Mouse (Mus musculus) bone marrow macrophage, adult 2 months (primary cell): Measurements from ENCODE around the gene Syngr2. TPM values are rescaled to one million over a fixed set of nuclear protein-coding genes. Genes with fewer than 3 reads are reported as not detected.
A peak's percentile ranks its signal among the peaks of the same experiment; 100 is the strongest.

ENCODE experiments used
- H3K27ac ChIP-seq: 2 replicates; pipeline ENCODE4 v1.5.1; 2012; ENCODE audit warnings: low read depth, low read length; ENCODE audit not compliant: insufficient read depth
- H3K4me1 ChIP-seq: 2 replicates; pipeline ENCODE4 v1.6.1; 2012; ENCODE audit warnings: low read length; ENCODE audit not compliant: control insufficient read depth, insufficient read depth
- H3K4me3 ChIP-seq: 2 replicates; pipeline ENCODE4 v1.5.1; 2012; ENCODE audit warnings: mild to moderate bottlenecking, low read length, moderate library complexity; ENCODE audit not compliant: insufficient read depth
- CTCF ChIP-seq: IDR thresholded peaks from 2 replicates; pipeline ENCODE4 v1.5.1; 2012; ENCODE audit warnings: low read depth, mild to moderate bottlenecking, low read length, moderate library complexity
- POLR2A ChIP-seq: IDR thresholded peaks from 2 replicates; pipeline ENCODE4 v1.6.1; 2012; ENCODE audit warnings: mild to moderate bottlenecking, low read depth, low read length, borderline replicate concordance
- polyA plus RNA-seq: library from polyadenylated mRNA; stranded (reverse); fragments of >200 nt; gene quantifications from 2 replicates; pipeline ENCODE4 v1.2.4, GENCODE M21; 2012; ENCODE audit not compliant: missing spikeins, insufficient read depth, insufficient read length

The Syngr2 gene
- polyA plus RNA-seq, 1 experiment, result 189 TPM

DNA sequence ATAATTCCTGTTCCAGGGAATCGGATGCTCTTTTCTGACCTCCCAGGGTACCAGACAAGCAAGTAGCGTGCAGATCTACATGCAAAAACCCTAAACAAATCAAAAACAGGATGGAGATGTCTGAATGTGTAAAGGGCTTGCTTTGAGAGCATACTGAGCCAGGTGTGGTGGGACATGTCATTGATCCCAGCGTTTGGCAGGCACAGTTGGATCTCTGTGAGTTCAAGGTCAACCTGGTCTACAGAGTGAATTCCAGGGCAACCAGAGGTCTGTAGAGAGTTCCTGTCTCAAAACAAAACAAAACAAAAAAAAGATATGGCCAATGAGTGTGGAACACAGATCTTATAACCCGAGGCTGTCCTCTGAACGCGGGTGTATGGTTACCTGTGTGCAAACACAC lies 13.9 kb downstream of the Syngr2 start:
- Histone ChIP-seq H3K4me3 (no peak overlapping the region), H3K4me1 (peaks cover 38% of the 10 kb centered on the region), H3K27ac (no peak overlapping the region)
- TF ChIP-seq CTCF, result no peak
- TF ChIP-seq POLR2A, result no peak

DNA sequence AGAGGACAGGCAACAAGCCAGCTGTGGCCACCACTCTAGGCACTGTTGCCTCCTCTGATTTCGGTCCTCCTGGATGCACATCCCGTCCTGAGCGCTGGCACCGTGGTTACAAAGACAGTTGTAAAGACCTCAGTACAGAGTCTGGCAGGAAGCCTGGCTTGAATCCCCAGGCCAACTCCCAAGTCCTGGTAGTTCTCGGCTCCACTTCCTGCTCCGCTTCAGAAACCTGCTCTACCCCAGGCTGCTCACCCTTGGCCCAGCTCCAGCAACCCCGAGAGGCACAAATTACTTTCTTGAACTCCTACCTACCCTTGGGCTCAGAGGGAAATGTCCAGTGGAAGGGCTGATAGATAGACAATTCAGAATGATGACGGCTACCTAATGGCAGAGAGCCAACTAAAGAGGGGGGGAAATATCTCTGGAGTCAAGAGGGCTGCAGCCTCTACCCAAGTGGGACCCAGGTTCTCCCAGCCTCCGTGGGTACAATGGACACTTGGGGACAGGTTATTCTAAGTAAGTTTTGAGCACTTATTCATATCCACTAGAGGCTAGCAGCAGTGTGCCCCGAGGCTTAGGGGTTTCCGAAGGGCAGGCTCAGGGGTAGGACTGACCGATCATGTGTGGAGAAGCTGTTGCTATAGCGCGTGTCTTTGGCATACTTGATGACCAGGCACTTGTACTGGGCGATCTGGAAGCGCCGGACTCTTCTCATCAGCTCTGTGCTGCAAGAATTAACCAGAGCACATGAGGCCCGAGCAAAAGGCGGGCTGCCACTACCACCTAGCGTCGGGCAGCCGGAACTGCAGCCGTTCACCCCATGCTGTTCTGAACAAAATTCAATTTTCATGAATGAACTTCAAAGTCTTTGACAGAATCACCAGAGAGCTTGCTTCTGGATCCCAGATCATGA lies 14.8 kb downstream of the Syngr2 start:
- peak; percentile 51 for TF ChIP-seq CTCF
- TF ChIP-seq POLR2A, result no peak
- H3K27ac ChIP-seq, result peak overlapping the region; percentile 81
- H3K4me3 ChIP-seq, result peak overlapping the region; percentile 58
- H3K4me1 ChIP-seq, result peaks cover 44% of the 10 kb centered on the region

DNA sequence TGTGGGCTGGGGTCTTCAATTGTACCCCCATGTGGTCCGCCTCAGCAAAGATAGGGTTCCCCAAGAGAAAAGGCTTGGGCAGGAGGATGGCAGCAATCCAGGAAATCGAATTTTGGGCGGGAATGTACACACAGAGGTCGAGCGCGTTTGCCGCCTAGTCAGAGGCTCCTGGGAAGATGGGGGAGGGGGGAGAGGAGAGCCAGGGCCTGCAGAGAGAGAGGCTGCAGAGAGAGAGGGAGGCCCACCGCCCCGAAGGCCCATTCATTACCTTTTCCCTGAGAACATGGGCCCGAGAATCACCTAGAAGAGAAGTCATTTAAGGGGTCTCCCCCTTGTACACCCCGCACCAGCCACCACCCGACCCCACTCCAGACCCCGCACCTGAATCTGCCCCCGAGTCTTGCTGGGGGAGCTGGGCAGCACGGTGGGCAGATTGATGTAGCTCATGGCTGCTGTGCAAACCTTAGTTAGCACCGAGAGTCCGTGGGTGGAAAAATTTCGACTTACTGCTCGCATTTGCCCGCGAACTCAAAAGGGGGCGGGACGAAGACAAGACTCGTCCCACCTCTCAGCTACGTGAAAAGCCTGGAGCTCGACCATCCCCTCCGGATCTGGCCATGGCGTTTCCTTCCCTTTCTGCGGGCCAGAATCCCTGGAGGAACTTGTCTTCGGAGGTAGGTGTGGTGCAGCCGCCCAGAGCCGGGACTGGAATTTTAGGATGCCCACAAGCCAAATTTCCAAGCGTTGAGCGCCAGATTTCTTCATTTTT lies 16.0 kb downstream of the Syngr2 start, which contains the start of the genes Afmid and Tk1:
Gene Afmid (plus strand): TSS at position 592 of the 769 bp plus-strand sequence.
Gene Tk1 (minus strand): TSS at position 760 of the 769 bp plus-strand sequence.
- Histone ChIP-seq H3K4me3 (peak within 1 kb of the TSS; percentile 58), H3K27ac (peak within 1 kb of the TSS; percentile 82), H3K4me1 (peaks cover 54% of the 10 kb centered on the region)
- TF ChIP-seq POLR2A (no peak), CTCF (no peak)

- TF ChIP-seq CTCF (no peak), POLR2A (no peak)
- Histone ChIP-seq H3K4me1 (peaks cover 57% of the 10 kb centered on the region), H3K4me3 (peak overlapping the region; percentile 42), H3K27ac (peak overlapping the region; percentile 51)
Observed at GRCm38 (mm10) chr11:117826164-117826563, 16.7 kb downstream of the Syngr2 start.

DNA sequence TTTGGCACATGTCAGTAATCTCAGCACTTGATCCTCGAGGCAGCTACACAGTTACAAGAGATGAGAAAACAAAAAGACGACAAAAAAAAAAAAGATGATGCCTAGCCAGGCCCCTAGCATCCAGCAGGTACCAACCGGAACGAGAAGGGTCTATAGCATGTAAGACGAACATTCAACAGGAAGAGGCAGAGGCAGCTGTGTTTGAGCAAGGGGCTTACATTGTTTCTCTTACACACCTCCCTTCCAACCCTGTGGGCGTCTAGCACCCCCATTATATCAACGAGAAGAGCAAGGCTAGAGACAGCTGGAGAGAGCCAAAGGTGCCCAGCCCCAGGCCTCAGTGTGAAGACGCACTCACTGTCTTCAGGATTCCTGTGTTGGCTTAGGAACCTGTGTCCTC lies 17.4 kb downstream of the Syngr2 start:
- Histone ChIP-seq H3K27ac (peak overlapping the region; percentile 82), H3K4me3 (peak overlapping the region; percentile 29; the same call in 1 of the 2 replicates), H3K4me1 (peaks cover 63% of the 10 kb centered on the region)
- no peak for TF ChIP-seq POLR2A
- no peak for TF ChIP-seq CTCF

DNA sequence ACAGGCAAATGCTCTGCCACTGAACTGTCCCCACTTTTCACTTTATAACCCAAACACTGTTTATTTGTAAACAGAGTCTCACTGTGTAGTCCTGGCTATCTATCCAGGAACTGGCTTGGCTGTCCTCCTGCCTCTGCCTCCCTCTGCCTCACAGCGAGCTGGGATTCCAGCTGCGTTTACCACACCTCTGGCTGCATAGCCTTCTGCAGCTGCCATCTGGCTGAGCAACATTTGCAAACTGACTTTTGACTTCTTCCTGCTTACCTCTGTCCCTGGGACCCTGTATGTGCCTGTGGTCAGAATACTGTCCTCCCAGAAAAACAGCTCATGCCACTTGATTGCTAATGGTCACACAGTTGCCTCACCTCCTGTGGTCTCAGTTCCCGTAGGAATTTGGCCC lies 17.9 kb downstream of the Syngr2 start:
- Histone ChIP-seq H3K27ac (peak overlapping the region; percentile 82), H3K4me3 (peak overlapping the region; percentile 29), H3K4me1 (peaks cover 64% of the 10 kb centered on the region)
- TF ChIP-seq POLR2A (no peak), CTCF (no peak)

DNA sequence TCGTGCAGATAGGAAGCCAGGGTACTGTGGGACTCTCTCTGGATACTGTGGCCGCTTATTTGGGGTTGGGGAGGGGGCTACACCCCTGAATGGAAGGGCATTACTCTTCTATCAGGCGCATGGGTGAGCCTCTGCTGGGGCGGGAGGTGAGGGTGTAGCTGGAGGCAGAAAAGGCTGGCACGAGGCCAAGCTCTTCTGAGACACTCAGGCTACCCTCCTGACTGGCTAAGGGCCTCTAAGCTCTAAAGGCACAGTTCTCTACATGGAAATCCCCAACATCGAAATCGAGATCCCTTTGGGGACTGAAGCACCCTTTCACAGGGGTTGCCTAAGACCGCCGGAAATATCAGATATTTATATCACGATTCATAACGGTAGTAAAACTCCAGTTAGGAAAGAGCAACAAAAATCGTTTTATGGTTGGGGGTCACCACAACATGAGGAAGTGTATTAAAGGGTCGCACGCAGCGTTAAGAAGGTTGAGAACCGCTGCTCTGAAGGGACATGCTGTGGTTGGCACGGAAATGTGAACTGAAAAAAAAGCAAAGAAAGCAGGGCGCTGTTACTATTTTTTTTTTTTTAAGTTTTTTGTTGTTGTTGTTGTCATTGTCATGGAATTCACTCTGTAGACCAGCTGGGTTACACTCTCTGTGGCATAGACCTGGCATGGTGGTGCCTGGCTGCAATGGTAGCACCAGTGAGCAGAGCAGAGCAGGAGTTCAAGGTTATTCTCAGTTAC lies 18.9 kb downstream of the Syngr2 start:
- peak overlapping the region; percentile 82 for H3K27ac ChIP-seq
- TF ChIP-seq CTCF (no peak), POLR2A (no peak)
- H3K4me3 ChIP-seq, result peak overlapping the region; percentile 29
- H3K4me1 ChIP-seq, result peaks cover 66% of the 10 kb centered on the region

- Histone ChIP-seq H3K27ac (peak overlapping the region; percentile 82), H3K4me1 (peaks cover 59% of the 10 kb centered on the region), H3K4me3 (no peak overlapping the region)
- TF ChIP-seq POLR2A (no peak), CTCF (no peak)
Observed at GRCm38 (mm10) chr11:117828888-117829604, 19.6 kb downstream of the Syngr2 start.
